In the genomic region with DNA sequence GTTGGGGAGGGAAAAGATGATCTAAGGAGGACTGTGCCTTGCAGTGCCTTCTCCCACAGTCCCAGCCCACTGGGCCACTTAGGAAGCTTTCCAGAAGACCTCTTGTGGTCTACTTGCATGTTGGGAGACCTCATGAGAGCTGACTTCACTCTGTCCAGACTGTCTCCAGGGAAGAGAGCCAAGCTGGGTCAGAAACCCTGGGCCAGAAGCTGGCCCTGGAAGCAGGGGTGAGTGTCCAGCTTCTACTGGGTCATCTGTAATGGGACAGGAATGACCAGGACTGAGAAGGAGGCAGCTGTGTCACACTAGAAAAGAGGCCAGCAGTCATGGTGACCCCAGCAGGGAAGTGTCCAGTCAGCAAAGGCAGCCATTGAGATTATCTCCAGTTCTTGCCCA, we compare ENCODE assay signal across 32 mouse cellular contexts. TPM values are rescaled to one million over a fixed set of nuclear protein-coding genes. Genes with fewer than 3 reads are reported as not detected.
DNase-seq lines count a peak whose midpoint lies in the region; ATAC-seq and TF ChIP-seq lines count a peak whose summit lies in the region.
"Had no signal": no experiment of that assay in that cellular context is flagged by ENCODE, and none has a peak within 500 bp of the region (broad histone marks: within the 10 kb centered on the region; RNA-seq: fewer than 3 reads in every experiment).

No protein-coding gene starts in this region.

- H3K27me3 ChIP-seq in kidney, adult 2 months (replicated peaks; ENCODE audit: control insufficient read depth, insufficient read depth, low read length) = no peaks in the 10 kb centered on the region
- H3K27me3 ChIP-seq in kidney, embryonic 14.5 days (ENCODE audit: control insufficient read depth, insufficient read depth, low read length) = no peaks in the 10 kb centered on the region
- H3K27me3 ChIP-seq in stomach, embryonic 16.5 days (ENCODE audit: control insufficient read depth, insufficient read depth, low read length) = no peaks in the 10 kb centered on the region
- H3K27me3 ChIP-seq in stomach, postnatal 0 days (ENCODE audit: control insufficient read depth, insufficient read depth, low read length) = no peaks in the 10 kb centered on the region
- H3K27me3 ChIP-seq: embryonic facial prominence, embryonic 15.5 days; limb, embryonic 13.5 days; midbrain, embryonic 15.5 days; neural tube, embryonic 12.5 days had no signal

- H3K4me2 ChIP-seq in kidney, embryonic 14.5 days (replicated peaks; ENCODE audit: low read depth, low read length) = no peak overlapping the region
- H3K4me2 ChIP-seq in stomach, embryonic 16.5 days (ENCODE audit: low read depth, low read length) = no peak overlapping the region
- no peak overlapping the region for H3K4me2 ChIP-seq in stomach, postnatal 0 days (replicated peaks; ENCODE audit: low read depth)
- H3K4me2 ChIP-seq: embryonic facial prominence, embryonic 15.5 days; hindbrain, embryonic 14.5 days; limb, embryonic 13.5 days; lung, embryonic 14.5 days; midbrain, embryonic 15.5 days; neural tube, embryonic 12.5 days had no signal

- H3K9ac ChIP-seq in kidney, embryonic 14.5 days (ENCODE audit: low read depth, low read length) = no peak overlapping the region
- H3K9ac ChIP-seq in stomach, embryonic 16.5 days (ENCODE audit: low read length) = 0 out of 2 replicates have a peak overlapping the region, but pooled peaks have one; percentile 13
- H3K9ac ChIP-seq in stomach, postnatal 0 days (ENCODE audit: low read length) = no peak overlapping the region
- H3K9ac ChIP-seq: embryonic facial prominence, embryonic 15.5 days; hindbrain, embryonic 14.5 days; limb, embryonic 13.5 days; liver, embryonic 14.5 days; lung, embryonic 14.5 days; midbrain, embryonic 15.5 days; neural tube, embryonic 12.5 days had no signal

- DNase-seq in heart, adult 11 months = peak; percentile 98
- DNase-seq in heart, postnatal 4 days = no peak
- peak; percentile 46 for DNase-seq in kidney, adult 2 months
- DNase-seq in stomach, postnatal 0 days (ENCODE audit: low spot score) = no peak
- DNase-seq in yolk sac, embryonic 10.5 days (ENCODE audit: low spot score) = no peak
- DNase-seq in adrenal gland, postnatal 4 days (ENCODE audit: low spot score in 2 of 2) = no peak
- DNase-seq: adrenal gland, postnatal 36 days; gastrocnemius, postnatal 10 days; lung, embryonic 14.5 days; lung, postnatal 4 days; right cerebral cortex, postnatal 14 days; thymus, adult 18-20 months; thymus, postnatal 36 days had no signal

- no peaks in the 10 kb centered on the region for H3K9me3 ChIP-seq in kidney, embryonic 14.5 days (ENCODE audit: control insufficient read depth, low read length)
- H3K9me3 ChIP-seq in stomach, embryonic 16.5 days (replicated peaks; ENCODE audit: control insufficient read depth, low read length) = no peaks in the 10 kb centered on the region
- no peaks in the 10 kb centered on the region for H3K9me3 ChIP-seq in stomach, postnatal 0 days (ENCODE audit: control insufficient read depth, low read length)
- H3K9me3 ChIP-seq: embryonic facial prominence, embryonic 15.5 days; limb, embryonic 13.5 days; midbrain, embryonic 15.5 days; neural tube, embryonic 12.5 days had no signal

- H3K4me3 ChIP-seq in kidney, adult 2 months (ENCODE audit: insufficient read depth, low read depth, low read length) = no peak overlapping the region
- no peak overlapping the region for H3K4me3 ChIP-seq in kidney, embryonic 14.5 days (ENCODE audit: low read length)
- H3K4me3 ChIP-seq in stomach, embryonic 16.5 days (replicated peaks; ENCODE audit: low read length) = no peak overlapping the region
- H3K4me3 ChIP-seq in stomach, postnatal 0 days (ENCODE audit: low read depth, low read length) = no peak overlapping the region
- H3K4me3 ChIP-seq: embryonic facial prominence, embryonic 15.5 days; limb, embryonic 13.5 days; midbrain, embryonic 15.5 days; neural tube, embryonic 12.5 days had no signal

- TF ChIP-seq CTCF in kidney, adult 2 months (conservative IDR thresholded peaks at IDR 0.05; ENCODE audit: insufficient read depth, insufficient read length, low read depth, low read length) = no peak
- no peak for TF ChIP-seq CTCF in stomach, postnatal 0 days (IDR thresholded peaks at IDR 0.05; ENCODE audit: low read depth)

- H3K27ac ChIP-seq in kidney, adult 2 months (ENCODE audit: insufficient read depth, low read depth, low read length) = no peak overlapping the region
- no peak overlapping the region for H3K27ac ChIP-seq in kidney, embryonic 14.5 days (ENCODE audit: low read depth, low read length)
- H3K27ac ChIP-seq in stomach, embryonic 16.5 days (ENCODE audit: low read length) = no peak overlapping the region
- H3K27ac ChIP-seq in stomach, postnatal 0 days (replicated peaks) = no peak overlapping the region
- H3K27ac ChIP-seq: hindbrain, embryonic 14.5 days; kidney, postnatal 0 days; limb, embryonic 13.5 days; liver, embryonic 14.5 days; midbrain, embryonic 15.5 days; neural tube, embryonic 12.5 days had no signal

- no peaks in the 10 kb centered on the region for H3K4me1 ChIP-seq in kidney, adult 2 months (ENCODE audit: control insufficient read depth, insufficient read depth, low read length)
- no peaks in the 10 kb centered on the region for H3K4me1 ChIP-seq in kidney, embryonic 14.5 days (ENCODE audit: control insufficient read depth, insufficient read depth, low read length)
- peaks cover 2% of the 10 kb centered on the region; the same call in 1 of the 2 replicates for H3K4me1 ChIP-seq in stomach, embryonic 16.5 days (ENCODE audit: control insufficient read depth, insufficient read depth, low read length)
- H3K4me1 ChIP-seq in stomach, postnatal 0 days (replicated peaks; ENCODE audit: control insufficient read depth, insufficient read depth) = no peaks in the 10 kb centered on the region
- H3K4me1 ChIP-seq: midbrain, embryonic 15.5 days; neural tube, embryonic 12.5 days had no signal

- no peak for TF ChIP-seq POLR2A in kidney, adult 2 months (IDR thresholded peaks at IDR 0.05; ENCODE audit: low read depth, low read length)

- no peaks in the 10 kb centered on the region for H3K36me3 ChIP-seq in kidney, adult 2 months (ENCODE audit: control insufficient read depth, insufficient read depth, low read length)
- no peaks in the 10 kb centered on the region for H3K36me3 ChIP-seq in kidney, embryonic 14.5 days (ENCODE audit: control insufficient read depth, insufficient read depth, low read length)
- no peaks in the 10 kb centered on the region for H3K36me3 ChIP-seq in stomach, embryonic 16.5 days (ENCODE audit: control insufficient read depth, insufficient read depth, low read length)
- no peaks in the 10 kb centered on the region for H3K36me3 ChIP-seq in stomach, postnatal 0 days (ENCODE audit: control insufficient read depth, insufficient read depth, low read length)
- H3K36me3 ChIP-seq: embryonic facial prominence, embryonic 15.5 days; limb, embryonic 13.5 days; midbrain, embryonic 15.5 days; neural tube, embryonic 12.5 days had no signal

- no peak for TF ChIP-seq EP300 in stomach, postnatal 0 days (optimal IDR thresholded peaks at IDR 0.05)

- ATAC-seq in kidney, embryonic 14.5 days (ENCODE audit: low FRiP score, low TSS enrichment) = no peak
- ATAC-seq in stomach, embryonic 16.5 days (ENCODE audit: insufficient read depth, low FRiP score) = no peak
- ATAC-seq in stomach, postnatal 0 days (ENCODE audit: low FRiP score, low TSS enrichment) = no peak
- ATAC-seq: forebrain, embryonic 14.5 days; inflammation-experienced regulatory T-cells, adult 6 months; midbrain, embryonic 15.5 days had no signal

RNA-seq across cellular contexts. Expression of a gene that starts 30.7 kb away (rescaled TPM):
- 1 to 10 TPM; 5.1 to 5.5 TPM for total RNA-seq in heart, postnatal 4 days (2021)
- 0.10 and 0.27 TPM in 2 replicates for polyA plus RNA-seq in kidney, adult 2 months (2012; rRNA removed)
- 6.0 and 6.2 TPM in 2 replicates for polyA plus RNA-seq in kidney, embryonic 14.5 days (2014; fragmentation: Nextera tagmentation; extraction: Ambion mirVana)
- 2.2 and 2.4 TPM in 2 replicates for polyA plus RNA-seq in stomach, embryonic 16.5 days (2015; fragmentation: Nextera tagmentation; extraction: Ambion mirVana)
- 0.76 and 1.1 TPM in 2 replicates for polyA plus RNA-seq in stomach, postnatal 0 days (2015; fragmentation: Nextera tagmentation; extraction: Ambion mirVana)
- total RNA-seq in adrenal gland, postnatal 4 days (2021) = 1 to 10 TPM; 2.1 to 3.4 TPM

RNA-seq across cellular contexts. Expression of a gene that starts 52.9 kb away (rescaled TPM):
- not detected for total RNA-seq in heart, postnatal 4 days (2021)
- polyA plus RNA-seq in kidney, adult 2 months (2012; rRNA removed) = not detected in 2 replicates
- not detected in 2 replicates for polyA plus RNA-seq in kidney, embryonic 14.5 days (2014; fragmentation: Nextera tagmentation; extraction: Ambion mirVana)
- polyA plus RNA-seq in stomach, embryonic 16.5 days (2015; fragmentation: Nextera tagmentation; extraction: Ambion mirVana) = not detected in 2 replicates
- polyA plus RNA-seq in stomach, postnatal 0 days (2015; fragmentation: Nextera tagmentation; extraction: Ambion mirVana) = not detected in 2 replicates
- not detected for total RNA-seq in adrenal gland, postnatal 4 days (2021)
- total RNA-seq: adrenal gland, adult 18-20 months; adrenal gland, postnatal 36 days; common myeloid progenitor, adult 5-6 weeks; ES-E14; gastrocnemius, postnatal 10 days; left cerebral cortex, postnatal 25 days; megakaryocyte-erythroid progenitor cell, adult 5-6 weeks had no signal
- polyA plus RNA-seq: embryonic facial prominence, embryonic 15.5 days; forebrain, embryonic 14.5 days; frontal cortex, adult 2 months; heart, embryonic 16.5 days; hindbrain, embryonic 14.5 days; inflammation-experienced regulatory T-cells, adult 6 months; kidney, postnatal 0 days; limb, embryonic 13.5 days; liver, embryonic 14.5 days; lung, embryonic 14.5 days; midbrain, embryonic 15.5 days; neural tube, embryonic 12.5 days; spleen, adult 2 months had no signal

RNA-seq across cellular contexts. Expression of a gene that starts 60.0 kb away (rescaled TPM):
- total RNA-seq in heart, postnatal 4 days (2021) = not detected
- polyA plus RNA-seq in kidney, adult 2 months (2012; rRNA removed) = 1.8 and 4.0 TPM in 2 replicates
- not detected in 2 replicates for polyA plus RNA-seq in kidney, embryonic 14.5 days (2014; fragmentation: Nextera tagmentation; extraction: Ambion mirVana)
- polyA plus RNA-seq in stomach, embryonic 16.5 days (2015; fragmentation: Nextera tagmentation; extraction: Ambion mirVana) = not detected in 2 replicates
- 0.23 TPM in 1 of 2 replicates, not detected in the other for polyA plus RNA-seq in stomach, postnatal 0 days (2015; fragmentation: Nextera tagmentation; extraction: Ambion mirVana)
- total RNA-seq in adrenal gland, postnatal 4 days (2021) = not detected
- total RNA-seq: adrenal gland, adult 18-20 months; adrenal gland, postnatal 36 days; common myeloid progenitor, adult 5-6 weeks; ES-E14; gastrocnemius, postnatal 10 days; left cerebral cortex, postnatal 25 days; megakaryocyte-erythroid progenitor cell, adult 5-6 weeks had no signal
- polyA plus RNA-seq: embryonic facial prominence, embryonic 15.5 days; forebrain, embryonic 14.5 days; frontal cortex, adult 2 months; kidney, postnatal 0 days; liver, embryonic 14.5 days; lung, embryonic 14.5 days; neural tube, embryonic 12.5 days had no signal

Comparison
In these comparisons a context has a peak if more than half of its experiments do, and no peak if none do; other contexts are left out.
1. DNase-seq: peak in heart, adult 11 months (single experiment) and kidney, adult 2 months (single experiment); none in heart, postnatal 4 days (single experiment), stomach, postnatal 0 days (single experiment), yolk sac, embryonic 10.5 days (single experiment) and adrenal gland, postnatal 4 days (0 of 2).